In genomic region chr3:60418652-60419051, GRCm38 (mm10) we compare ENCODE assay signal across 14 mouse cellular contexts.
"Had no signal": no experiment of that assay in that cellular context is flagged by ENCODE, and none has a peak within 500 bp of the region (broad histone marks: within the 10 kb centered on the region; RNA-seq: fewer than 3 reads in every experiment).

No protein-coding gene starts in this region.

- H3K27me3 ChIP-seq: megakaryocyte, embryonic 14.5 days; midbrain, embryonic 12.5 days had no signal

- H3K36me3 ChIP-seq: limb, embryonic 10.5 days; midbrain, embryonic 12.5 days had no signal

- H3K9me3 ChIP-seq: limb, embryonic 10.5 days; megakaryocyte, embryonic 14.5 days; midbrain, embryonic 12.5 days had no signal

- H3K4me2 ChIP-seq: midbrain, embryonic 12.5 days had no signal

- H3K4me1 ChIP-seq: limb, embryonic 10.5 days; midbrain, embryonic 12.5 days had no signal

- H3K9ac ChIP-seq: midbrain, embryonic 12.5 days had no signal

- H3K4me3 ChIP-seq: limb, embryonic 10.5 days; megakaryocyte, embryonic 14.5 days; midbrain, embryonic 12.5 days; myocyte had no signal

- ATAC-seq: lung, postnatal 0 days had no signal

- DNase-seq: kidney, adult 11 months; kidney, postnatal 10 days; lung, adult 2 months; lung, postnatal 4 days; retina, postnatal 1 day; right cerebral cortex, postnatal 4 days; spleen, adult 18-20 months; thymus, adult 2 months; thymus, postnatal 25 days had no signal

- H3K27ac ChIP-seq: limb, embryonic 10.5 days; midbrain, embryonic 12.5 days had no signal
